Mouse (Mus musculus) ES-Bruce4 (cell line): ENCODE measurements around the gene Hdac5. TPM values are rescaled to one million over a fixed set of nuclear protein-coding genes. Genes with fewer than 3 reads are reported as not detected.

Experiments
- H3K27ac ChIP-seq: 2 replicates; pipeline ENCODE4 v1.5.1; 2012; ENCODE audit warnings: low read length, inconsistent platforms; ENCODE audit not compliant: insufficient read depth
- H3K27me3 ChIP-seq: 2 replicates; pipeline ENCODE4 v1.6.1; 2012; ENCODE audit warnings: mild to moderate bottlenecking, low read length, inconsistent platforms; ENCODE audit not compliant: control insufficient read depth, poor library complexity, insufficient read depth, severe bottlenecking
- H3K36me3 ChIP-seq: 2 replicates; pipeline ENCODE4 v1.6.1; 2012; ENCODE audit warnings: inconsistent platforms, mild to moderate bottlenecking, low read length, moderate library complexity; ENCODE audit not compliant: control insufficient read depth, poor library complexity, insufficient read depth, severe bottlenecking
- H3K4me1 ChIP-seq: one replicate; pipeline ENCODE4 v1.8.1; 2011; ENCODE audit warnings: low read length; ENCODE audit not compliant: control insufficient read depth, insufficient read depth
- H3K4me3 ChIP-seq: 2 replicates; pipeline ENCODE4 v1.5.1; 2011; ENCODE audit warnings: low read depth, mild to moderate bottlenecking, low read length
- H3K9ac ChIP-seq: 2 replicates; pipeline ENCODE4 v1.6.1; 2012; ENCODE audit warnings: low read depth, mild to moderate bottlenecking, inconsistent platforms; ENCODE audit not compliant: poor library complexity, severe bottlenecking
- H3K9me3 ChIP-seq: replicated peaks from 2 replicates; pipeline ENCODE4 v1.6.1; 2012; ENCODE audit warnings: mild to moderate bottlenecking, low read length, inconsistent platforms; ENCODE audit not compliant: control insufficient read depth, poor library complexity, insufficient read depth, severe bottlenecking
- CTCF ChIP-seq: IDR thresholded peaks from one replicate; pipeline ENCODE4 v1.8.1; 2011; ENCODE audit warnings: low read depth, low read length
- EP300 ChIP-seq: IDR thresholded peaks from 2 replicates; pipeline ENCODE4 v1.6.1; 2011; ENCODE audit warnings: low read depth, low read length; ENCODE audit not compliant: insufficient read depth
- POLR2A ChIP-seq: IDR thresholded peaks from one replicate; pipeline ENCODE4 v1.8.1; 2011; ENCODE audit warnings: low read length; ENCODE audit not compliant: insufficient read depth
- polyA plus RNA-seq: library from polyadenylated mRNA; stranded (reverse); fragments of >200 nt; gene quantifications from 2 replicates; pipeline ENCODE4 v1.2.4, GENCODE M21; 2011; ENCODE audit warnings: low read depth; ENCODE audit not compliant: missing spikeins, insufficient read depth, insufficient read length

Gene Hdac5
- polyA plus RNA-seq, 1 experiment = 41.2 TPM

- Histone ChIP-seq H3K27me3 (no peaks in the 10 kb centered on the region), H3K4me1 (peaks cover 13% of the 10 kb centered on the region), H3K36me3 (no peaks in the 10 kb centered on the region), H3K9ac (no peak overlapping the region), H3K27ac (no peak overlapping the region), H3K9me3 (no peaks in the 10 kb centered on the region), H3K4me3 (no peak overlapping the region)
- TF ChIP-seq POLR2A (no peak), EP300 (no peak), CTCF (no peak)
Measured at GRCm38 (mm10) chr11:102215511-102215910, 14.5 kb downstream of the Hdac5 start.

GRCm38 (mm10) chr11:102214430-102215156, 15.4 kb downstream of the Hdac5 start:
- Histone ChIP-seq H3K4me1 (peaks cover 13% of the 10 kb centered on the region), H3K4me3 (no peak overlapping the region), H3K9ac (no peak overlapping the region), H3K9me3 (no peaks in the 10 kb centered on the region), H3K27me3 (no peaks in the 10 kb centered on the region), H3K36me3 (no peaks in the 10 kb centered on the region), H3K27ac (no peak overlapping the region)
- TF ChIP-seq CTCF (no peak), EP300 (no peak), POLR2A (no peak)

DNA sequence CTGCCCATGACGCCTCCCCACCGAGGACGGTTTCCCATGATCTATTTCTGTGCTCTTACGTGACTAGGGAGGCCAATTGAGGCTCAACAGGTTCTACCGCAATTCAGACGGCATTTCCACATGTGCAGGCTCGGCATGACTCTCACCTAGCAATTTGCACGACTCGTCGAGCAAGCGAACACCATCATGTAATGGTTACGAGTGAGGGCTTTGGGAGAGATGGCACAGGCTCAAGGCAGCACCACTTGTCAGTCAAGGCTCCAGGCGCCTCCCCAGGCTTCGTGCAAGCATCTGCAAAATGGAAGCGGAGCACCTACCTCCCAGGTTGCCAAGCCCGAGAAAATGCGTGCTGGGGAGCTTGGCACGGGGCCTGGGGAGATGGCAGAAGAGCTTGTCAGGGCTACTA, 18.0 kb downstream of the Hdac5 start:
- Histone ChIP-seq H3K4me3 (no peak overlapping the region), H3K9ac (no peak overlapping the region), H3K36me3 (no peaks in the 10 kb centered on the region), H3K27ac (no peak overlapping the region), H3K27me3 (no peaks in the 10 kb centered on the region), H3K4me1 (peaks cover 11% of the 10 kb centered on the region), H3K9me3 (no peaks in the 10 kb centered on the region)
- no peak for TF ChIP-seq CTCF
- no peak for TF ChIP-seq POLR2A
- no peak for TF ChIP-seq EP300

DNA sequence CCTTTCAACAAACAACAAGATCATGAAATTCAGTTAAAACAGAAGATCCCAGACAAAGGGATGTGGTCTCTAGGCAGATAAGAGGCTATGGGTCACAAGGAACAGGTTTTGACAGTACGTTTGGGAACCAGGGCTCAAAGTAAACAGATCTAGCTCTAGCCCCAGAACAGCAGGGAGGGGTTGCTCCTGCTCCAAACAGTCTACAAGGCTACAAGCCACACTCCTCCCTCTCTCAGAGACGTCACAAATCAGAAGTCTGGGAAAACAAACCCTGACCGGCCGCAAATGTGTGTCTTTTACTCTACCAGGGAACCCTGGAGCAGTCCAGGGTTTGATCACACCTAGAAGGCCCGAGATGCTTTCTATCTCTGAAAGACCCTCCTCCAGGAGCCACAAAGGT, 19.0 kb downstream of the Hdac5 start:
- peaks cover 8% of the 10 kb centered on the region for H3K4me1 ChIP-seq
- H3K36me3 ChIP-seq = no peaks in the 10 kb centered on the region

DNA sequence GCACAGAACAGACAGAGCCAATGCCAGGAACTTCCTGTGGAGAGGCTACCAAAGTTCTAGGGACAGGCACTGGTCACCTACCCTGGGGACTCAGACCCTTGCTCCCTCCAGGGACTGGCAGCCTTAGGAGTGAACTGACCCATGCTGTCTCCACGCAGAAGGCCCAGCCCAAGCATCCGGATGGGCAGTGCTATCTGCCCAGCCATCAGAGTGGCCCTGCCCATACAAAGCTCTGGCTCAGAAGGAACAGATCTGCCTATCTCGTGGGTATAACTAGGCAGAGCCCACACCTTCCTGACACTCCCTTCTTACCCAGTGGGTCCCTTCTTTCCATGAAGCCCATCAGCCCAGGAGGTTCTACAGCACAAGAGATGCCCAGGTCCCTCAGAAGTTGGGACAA, 19.8 kb downstream of the Hdac5 start:
- TF ChIP-seq CTCF (no peak), POLR2A (no peak), EP300 (no peak)
- H3K36me3 ChIP-seq = no peaks in the 10 kb centered on the region
- peaks cover 4% of the 10 kb centered on the region for H3K4me1 ChIP-seq
- no peak overlapping the region for H3K9ac ChIP-seq
- no peaks in the 10 kb centered on the region for H3K27me3 ChIP-seq
- no peaks in the 10 kb centered on the region for H3K9me3 ChIP-seq
- H3K27ac ChIP-seq = no peak overlapping the region
- H3K4me3 ChIP-seq = no peak overlapping the region

More for the DNA sequence above, 19.0 kb downstream of the Hdac5 start:
- H3K4me3 ChIP-seq = no peak overlapping the region
- H3K9ac ChIP-seq = no peak overlapping the region
- no peak for TF ChIP-seq POLR2A
- TF ChIP-seq EP300 = no peak
- TF ChIP-seq CTCF = no peak
- no peaks in the 10 kb centered on the region for H3K27me3 ChIP-seq
- H3K27ac ChIP-seq = no peak overlapping the region
- no peaks in the 10 kb centered on the region for H3K9me3 ChIP-seq

DNA sequence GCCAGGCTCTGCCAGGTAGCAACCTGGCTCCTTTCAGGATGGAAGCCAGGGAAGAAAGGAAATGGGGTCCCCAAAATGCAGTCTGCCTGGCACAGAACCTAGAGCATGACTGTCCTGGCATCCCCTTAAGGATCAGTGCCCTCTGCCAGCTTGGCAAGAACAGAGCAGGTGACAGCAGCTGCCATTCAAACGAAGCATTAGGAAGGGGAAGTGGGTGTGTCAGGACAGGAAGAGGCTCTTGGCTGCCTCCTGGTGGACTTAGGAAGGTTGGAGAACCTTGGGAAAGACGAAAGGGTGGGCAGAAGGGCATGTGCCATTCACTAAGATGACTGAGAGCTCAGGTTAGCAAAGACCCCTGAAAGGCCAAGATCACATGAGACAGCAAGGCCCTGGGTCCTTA, 20.2 kb downstream of the Hdac5 start:
- H3K9ac ChIP-seq = no peak overlapping the region
- H3K9me3 ChIP-seq = no peaks in the 10 kb centered on the region
- no peak for TF ChIP-seq POLR2A
- TF ChIP-seq CTCF = peak; percentile 62
- H3K4me3 ChIP-seq = no peak overlapping the region
- no peaks in the 10 kb centered on the region for H3K27me3 ChIP-seq
- no peaks in the 10 kb centered on the region for H3K36me3 ChIP-seq
- no peak overlapping the region for H3K27ac ChIP-seq
- peaks cover 3% of the 10 kb centered on the region for H3K4me1 ChIP-seq
